Mouse (Mus musculus) heart, adult 2 months (tissue): ENCODE measurements at regions not wholly inside any gene's neighbourhood (a gene's known extent, or its start where the extent isn't known, plus 50 kb on each side); places are given as distances from the start of the nearest gene placed in this dataset.

Experiments
- CTCF ChIP-seq: fragments of 200-600 bp; IDR thresholded peaks from 2 replicates; pipeline ENCODE4 v1.8.1; 2022; ENCODE audit warnings: antibody characterized with exemption, mild to moderate bottlenecking, moderate library complexity
- EP300 ChIP-seq: fragments of 200-500 bp; IDR thresholded peaks from 2 replicates; pipeline ENCODE4 v1.6.1; 2011; ENCODE audit warnings: low read depth, low read length, control low read depth; ENCODE audit not compliant: insufficient read depth

- TF ChIP-seq CTCF: no peak
- no peak for TF ChIP-seq EP300
Measured at GRCm38 (mm10) chr9:84354409-84354808, 429.5 kb downstream of the Bckdhb start.
